17 mouse cellular contexts compared by ENCODE assay signal in genomic region chr7:35341282-35341681, GRCm38 (mm10). TPM values are rescaled to one million over a fixed set of nuclear protein-coding genes. Genes with fewer than 3 reads are reported as not detected.
A peak's percentile ranks its signal among the peaks of the same experiment; 100 is the strongest.
DNase-seq lines count a peak whose midpoint lies in the region; ATAC-seq and TF ChIP-seq lines count a peak whose summit lies in the region.
"Had no signal": no experiment of that assay in that cellular context is flagged by ENCODE, and none has a peak within 500 bp of the region (broad histone marks: within the 10 kb centered on the region; RNA-seq: fewer than 3 reads in every experiment).

No protein-coding gene starts in this region.

- DNase-seq in cerebellum, adult 2 months: peak; percentile 15
- DNase-seq in cerebellum, postnatal 4 days (ENCODE audit: low spot score in 2 of 2): no peak
- DNase-seq in kidney, postnatal 10 days: peak; percentile 47
- no peak for DNase-seq in kidney, adult 8-10 months
- peak; percentile 36 for DNase-seq in brain, adult 2 months (ENCODE audit: low read depth, low spot score)
- no peak for DNase-seq in midbrain, embryonic 10.5 days (ENCODE audit: low spot score)
- DNase-seq in lung, postnatal 25 days (ENCODE audit: low spot score): no peak
- DNase-seq: adrenal gland, postnatal 36 days; heart, adult 18-20 months; layer of hippocampus, postnatal 36 days; lung, postnatal 10 days; right cerebral cortex, postnatal 4 days; thymus, adult 2 months had no signal

- no peaks in the 10 kb centered on the region for H3K9me3 ChIP-seq in liver, embryonic 16.5 days (replicated peaks; ENCODE audit: control insufficient read depth, low read length)
- H3K9me3 ChIP-seq in midbrain, embryonic 10.5 days (replicated peaks): no peaks in the 10 kb centered on the region
- H3K9me3 ChIP-seq: limb, embryonic 12.5 days had no signal

- H3K4me2 ChIP-seq in liver, embryonic 16.5 days (ENCODE audit: low read depth, low read length): no peak overlapping the region
- H3K4me2 ChIP-seq: limb, embryonic 12.5 days; midbrain, embryonic 11.5 days had no signal

- no peak overlapping the region for H3K4me3 ChIP-seq in cerebellum, adult 2 months (replicated peaks; ENCODE audit: insufficient read depth, low read depth, low read length)
- no peak overlapping the region for H3K4me3 ChIP-seq in liver, embryonic 16.5 days (ENCODE audit: low read depth, low read length)
- H3K4me3 ChIP-seq in midbrain, embryonic 10.5 days: no peak overlapping the region
- H3K4me3 ChIP-seq: erythroblast, embryonic 14.5 days; limb, embryonic 12.5 days had no signal

- peak; percentile 39 for ATAC-seq in liver, embryonic 16.5 days (ENCODE audit: low read depth)

- H3K36me3 ChIP-seq in liver, embryonic 16.5 days (ENCODE audit: control insufficient read depth, insufficient read depth): no peaks in the 10 kb centered on the region
- H3K36me3 ChIP-seq in midbrain, embryonic 10.5 days: no peaks in the 10 kb centered on the region
- H3K36me3 ChIP-seq: limb, embryonic 12.5 days had no signal

- no peak for TF ChIP-seq POLR2A in cerebellum, adult 2 months (IDR thresholded peaks at IDR 0.05; ENCODE audit: borderline replicate concordance, insufficient read depth, low read length)

- H3K9ac ChIP-seq in liver, embryonic 16.5 days (ENCODE audit: low read depth, low read length): no peak overlapping the region
- H3K9ac ChIP-seq: limb, embryonic 12.5 days had no signal

- H3K4me1 ChIP-seq in cerebellum, adult 2 months (ENCODE audit: control insufficient read depth, insufficient read depth, low read length): no peaks in the 10 kb centered on the region
- H3K4me1 ChIP-seq in liver, embryonic 16.5 days (ENCODE audit: control insufficient read depth, low read depth, low read length): no peaks in the 10 kb centered on the region; the same call in none of the 2 replicates
- peaks cover 6% of the 10 kb centered on the region for H3K4me1 ChIP-seq in midbrain, embryonic 10.5 days
- H3K4me1 ChIP-seq: limb, embryonic 12.5 days had no signal

- TF ChIP-seq CTCF in cerebellum, adult 2 months (IDR thresholded peaks at IDR 0.05; ENCODE audit: borderline replicate concordance, insufficient read depth, low read depth, low read length): no peak

- H3K27ac ChIP-seq in cerebellum, adult 2 months (ENCODE audit: insufficient read depth, low read length): no peak overlapping the region; the same call in 1 of the 2 replicates
- peak overlapping the region; percentile 29 for H3K27ac ChIP-seq in liver, embryonic 16.5 days (ENCODE audit: low read length)
- no peak overlapping the region for H3K27ac ChIP-seq in midbrain, embryonic 10.5 days (replicated peaks)
- H3K27ac ChIP-seq: limb, embryonic 12.5 days had no signal

- no peaks in the 10 kb centered on the region for H3K27me3 ChIP-seq in cerebellum, adult 2 months (ENCODE audit: control insufficient read depth, insufficient read depth, low read length)
- peaks cover 3% of the 10 kb centered on the region for H3K27me3 ChIP-seq in liver, embryonic 16.5 days (ENCODE audit: control insufficient read depth, insufficient read depth, low read depth, low read length)
- H3K27me3 ChIP-seq in midbrain, embryonic 10.5 days (ENCODE audit: low read depth, poor library complexity, severe bottlenecking): peaks cover 12% of the 10 kb centered on the region

- 54% methylated on average over 6 of the region's 6 CpGs for WGBS in cerebellum, adult 2 months
- WGBS in liver, embryonic 16.5 days (ENCODE audit: insufficient replicate concordance): 55% methylated on average over 6 of the region's 6 CpGs
- WGBS in midbrain, embryonic 10.5 days: 86% methylated on average over 6 of the region's 6 CpGs

RNA-seq across cellular contexts. Expression of gene Rhpn2, which starts 7.3 kb away (rescaled TPM):
- 9.9 and 10.1 TPM in 2 replicates for polyA plus RNA-seq in cerebellum, adult 2 months (2012; rRNA removed)
- 5.6 and 7.1 TPM in 2 replicates for polyA plus RNA-seq in liver, embryonic 16.5 days (2015; fragmentation: Nextera tagmentation; extraction: Ambion mirVana)
- polyA plus RNA-seq in midbrain, embryonic 10.5 days (2016; fragmentation: Nextera tagmentation; extraction: Ambion mirVana): 3.2 and 3.7 TPM in 2 replicates

RNA-seq across cellular contexts. Expression of gene Gpatch1, which starts 23.0 kb away (rescaled TPM):
- polyA plus RNA-seq in cerebellum, adult 2 months (2012; rRNA removed): 19.6 and 20.2 TPM in 2 replicates
- polyA plus RNA-seq in liver, embryonic 16.5 days (2015; fragmentation: Nextera tagmentation; extraction: Ambion mirVana): 4.8 and 5.5 TPM in 2 replicates
- 16.8 and 17.5 TPM in 2 replicates for polyA plus RNA-seq in midbrain, embryonic 10.5 days (2016; fragmentation: Nextera tagmentation; extraction: Ambion mirVana)

RNA-seq across cellular contexts. Expression of gene Faap24, which starts 55.4 kb away (rescaled TPM):
- 4.3 and 4.5 TPM in 2 replicates for polyA plus RNA-seq in cerebellum, adult 2 months (2012; rRNA removed)
- 15.0 and 17.1 TPM in 2 replicates for polyA plus RNA-seq in liver, embryonic 16.5 days (2015; fragmentation: Nextera tagmentation; extraction: Ambion mirVana)
- 25.2 and 25.3 TPM in 2 replicates for polyA plus RNA-seq in midbrain, embryonic 10.5 days (2016; fragmentation: Nextera tagmentation; extraction: Ambion mirVana)

RNA-seq across cellular contexts. Expression of gene Cep89, which starts 55.6 kb away (rescaled TPM):
- polyA plus RNA-seq in cerebellum, adult 2 months (2012; rRNA removed): 16.7 and 17.2 TPM in 2 replicates
- 17.7 and 18.6 TPM in 2 replicates for polyA plus RNA-seq in liver, embryonic 16.5 days (2015; fragmentation: Nextera tagmentation; extraction: Ambion mirVana)
- polyA plus RNA-seq in midbrain, embryonic 10.5 days (2016; fragmentation: Nextera tagmentation; extraction: Ambion mirVana): 65.8 and 67.0 TPM in 2 replicates

Comparison
In these comparisons a context has a peak if more than half of its experiments do, and no peak if none do; other contexts are left out.
1. DNase-seq: peak in cerebellum, adult 2 months (2 of 2), kidney, postnatal 10 days (single experiment) and brain, adult 2 months (single experiment); none in cerebellum, postnatal 4 days (0 of 2), kidney, adult 8-10 months (0 of 2), midbrain, embryonic 10.5 days (single experiment) and lung, postnatal 25 days (single experiment).